Mouse (Mus musculus) ovary, adult 18-20 months (tissue): ENCODE results near the gene Coa7.

Source experiments
- DNase-seq: peaks from one replicate; pipeline ENCODE4 v3.0.0; 2022; ENCODE audit warnings: low spot score, mixed read lengths

Gene Coa7

DNA sequence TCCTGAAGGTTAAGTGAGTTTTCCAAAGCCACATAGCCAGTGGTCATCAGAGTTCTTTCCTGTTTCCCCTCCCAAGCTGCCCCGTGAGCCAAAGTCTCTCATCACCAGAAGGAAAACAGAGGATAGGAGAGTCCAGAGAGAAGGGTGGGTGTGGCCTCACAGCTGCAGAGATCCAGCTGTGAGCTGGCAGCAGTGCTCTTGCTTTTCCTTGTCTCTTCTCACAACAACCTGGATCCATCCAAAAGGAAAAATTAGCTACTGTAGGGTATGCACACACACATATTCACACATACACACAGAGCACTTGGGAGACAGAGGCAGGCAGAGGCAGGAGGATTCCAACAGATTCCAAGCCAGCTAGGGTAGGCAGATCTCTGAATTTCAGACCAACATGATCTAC, 58.1 kb downstream of the Coa7 start:
- no peak for DNase-seq

DNA sequence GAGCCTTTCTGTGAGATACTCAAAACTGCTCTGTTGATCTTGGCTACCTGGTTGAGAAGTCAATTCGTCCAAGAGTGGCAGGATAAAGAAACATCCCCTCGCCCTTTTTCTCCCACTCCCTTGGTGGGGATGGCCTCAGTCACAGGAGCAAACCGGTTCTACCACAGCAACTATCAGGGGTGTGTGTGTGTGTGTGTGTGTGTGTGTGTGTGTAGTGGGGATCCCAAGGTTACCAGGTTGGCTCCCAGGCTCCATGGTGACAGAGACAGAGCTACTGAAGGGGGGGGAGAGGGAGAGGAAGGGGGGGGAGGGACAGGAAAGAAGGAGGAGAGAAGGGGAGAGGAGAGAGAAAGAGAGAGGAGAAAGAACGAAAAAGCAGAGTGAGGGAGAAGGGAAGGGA, 59.2 kb downstream of the Coa7 start:
- DNase-seq: no peak

DNA sequence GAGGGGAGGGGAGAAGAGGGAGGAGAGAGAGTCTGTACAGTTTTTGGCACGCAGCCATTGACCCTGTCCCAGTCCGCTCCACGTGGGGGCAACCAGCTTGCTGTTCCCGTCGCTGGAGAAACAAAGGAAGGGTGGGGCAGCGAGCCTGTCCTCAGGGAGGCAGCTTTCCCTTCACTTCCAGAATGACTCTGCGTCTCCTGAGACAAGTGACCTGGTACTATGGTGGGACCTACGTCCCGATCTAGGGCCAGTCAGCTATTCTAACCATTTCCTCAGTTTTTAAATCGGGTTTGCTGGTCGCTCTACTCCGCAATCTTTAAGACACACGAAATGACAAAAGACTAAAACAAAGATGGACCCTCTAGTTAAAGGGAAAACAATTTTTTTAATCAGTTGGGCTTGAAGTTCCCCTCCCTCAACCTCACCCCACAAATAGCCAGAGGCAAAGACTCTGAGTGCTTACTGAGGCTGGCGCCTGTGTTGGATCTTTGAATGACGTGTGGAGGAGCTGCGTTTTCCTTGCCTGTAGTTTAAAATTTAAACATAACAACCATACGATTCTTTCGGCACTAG, 59.8 kb downstream of the Coa7 start:
- DNase-seq: peak; percentile 69

DNA sequence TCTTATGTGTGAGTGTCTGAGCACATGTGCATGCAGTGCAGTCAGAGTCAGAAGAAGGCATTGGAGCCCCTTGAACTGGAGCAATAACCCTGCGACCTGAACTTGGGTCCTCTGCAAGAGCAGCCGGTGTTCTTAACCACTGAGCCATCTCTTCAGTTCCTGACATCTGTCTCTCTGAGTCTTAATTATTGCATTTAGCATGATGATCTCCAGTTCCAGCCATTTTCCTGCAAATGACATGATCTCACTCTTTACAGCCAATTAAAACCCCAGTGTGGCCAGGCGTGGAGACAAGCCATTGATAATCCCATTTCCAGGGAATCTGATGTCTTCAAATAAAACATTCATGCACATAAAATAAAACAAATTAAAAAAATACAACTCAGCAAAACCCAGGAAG, 60.8 kb downstream of the Coa7 start:
- no peak for DNase-seq

DNA sequence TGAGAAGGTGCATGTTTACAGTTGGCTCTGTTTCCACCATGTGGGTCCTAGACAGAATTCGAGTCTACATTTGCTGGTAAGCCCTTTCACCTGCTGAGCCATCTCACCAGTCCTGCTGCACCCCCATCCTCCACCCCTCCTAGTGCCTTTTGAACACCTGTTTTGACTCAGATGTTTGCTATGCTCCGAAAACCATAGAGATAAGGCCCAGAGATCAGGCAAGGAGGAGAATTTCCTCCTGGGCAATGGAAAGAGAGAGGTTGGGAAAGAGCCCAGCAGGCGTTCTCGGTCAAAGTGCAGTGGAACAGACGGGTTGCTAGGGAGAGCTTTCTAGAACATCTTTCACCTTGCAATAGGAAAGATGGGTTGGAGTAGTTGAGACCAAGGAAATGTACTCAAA, 63.2 kb downstream of the Coa7 start:
- DNase-seq: no peak
